Mouse (Mus musculus) right cerebral cortex, postnatal 4 days (tissue): ENCODE results near the gene Cdk2ap2.
A peak's percentile ranks its signal among the peaks of the same experiment; 100 is the strongest.

Experiments
- DNase-seq: peaks from one replicate; pipeline ENCODE4 v3.0.0-alpha.2; 2022

The Cdk2ap2 gene

GRCm38 (mm10) chr19:4094774-4095303 is 2.1 kb upstream of the Cdk2ap2 start:
- no peak for DNase-seq

GRCm38 (mm10) chr19:4095802-4096201 is 1.2 kb upstream of the Cdk2ap2 start:
- DNase-seq = no peak

GRCm38 (mm10) chr19:4097441-4097825 is 451 bp downstream of the Cdk2ap2 start:
- no peak for DNase-seq

DNA sequence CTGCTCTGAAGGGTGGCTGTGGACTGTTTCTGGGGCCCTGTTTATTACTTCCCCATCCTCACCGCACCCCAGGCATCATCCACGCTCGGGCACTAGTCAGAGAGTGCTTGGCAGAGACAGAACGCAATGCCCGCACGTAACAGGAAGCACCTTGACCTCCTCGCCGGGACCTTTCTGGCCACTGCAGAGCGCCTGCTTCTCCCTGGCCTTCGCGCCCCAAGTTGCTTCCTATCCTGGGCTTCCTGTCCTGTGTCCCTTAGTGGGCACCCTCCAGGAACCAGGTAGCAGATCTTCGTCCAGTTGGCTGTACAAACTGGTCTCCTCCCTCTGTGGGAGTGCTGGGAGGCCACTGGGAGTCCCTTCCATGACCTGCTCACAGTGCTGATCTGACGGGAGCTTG is 1.4 kb downstream of the Cdk2ap2 start:
- no peak for DNase-seq

DNA sequence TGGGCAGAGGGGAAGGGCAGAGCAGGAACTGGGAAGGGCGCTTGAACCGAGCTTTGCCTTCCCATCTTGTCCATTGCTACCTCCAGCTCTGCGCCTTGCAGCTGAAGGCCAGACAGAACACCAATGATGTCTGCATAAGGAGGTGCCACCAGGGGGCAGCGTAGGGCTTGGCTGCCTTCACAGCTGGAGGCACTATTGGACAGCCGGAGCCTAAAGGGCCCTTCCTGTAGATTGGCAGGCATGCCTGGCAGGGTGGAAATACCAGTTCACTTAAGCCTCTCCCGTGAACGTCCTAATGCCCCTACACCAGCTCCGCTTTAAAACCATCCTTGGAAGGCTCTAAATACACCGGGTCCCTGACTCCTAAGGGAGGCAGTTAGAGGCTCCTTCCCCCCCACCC is 2.1 kb downstream of the Cdk2ap2 start:
- peak; percentile 88 for DNase-seq

DNA sequence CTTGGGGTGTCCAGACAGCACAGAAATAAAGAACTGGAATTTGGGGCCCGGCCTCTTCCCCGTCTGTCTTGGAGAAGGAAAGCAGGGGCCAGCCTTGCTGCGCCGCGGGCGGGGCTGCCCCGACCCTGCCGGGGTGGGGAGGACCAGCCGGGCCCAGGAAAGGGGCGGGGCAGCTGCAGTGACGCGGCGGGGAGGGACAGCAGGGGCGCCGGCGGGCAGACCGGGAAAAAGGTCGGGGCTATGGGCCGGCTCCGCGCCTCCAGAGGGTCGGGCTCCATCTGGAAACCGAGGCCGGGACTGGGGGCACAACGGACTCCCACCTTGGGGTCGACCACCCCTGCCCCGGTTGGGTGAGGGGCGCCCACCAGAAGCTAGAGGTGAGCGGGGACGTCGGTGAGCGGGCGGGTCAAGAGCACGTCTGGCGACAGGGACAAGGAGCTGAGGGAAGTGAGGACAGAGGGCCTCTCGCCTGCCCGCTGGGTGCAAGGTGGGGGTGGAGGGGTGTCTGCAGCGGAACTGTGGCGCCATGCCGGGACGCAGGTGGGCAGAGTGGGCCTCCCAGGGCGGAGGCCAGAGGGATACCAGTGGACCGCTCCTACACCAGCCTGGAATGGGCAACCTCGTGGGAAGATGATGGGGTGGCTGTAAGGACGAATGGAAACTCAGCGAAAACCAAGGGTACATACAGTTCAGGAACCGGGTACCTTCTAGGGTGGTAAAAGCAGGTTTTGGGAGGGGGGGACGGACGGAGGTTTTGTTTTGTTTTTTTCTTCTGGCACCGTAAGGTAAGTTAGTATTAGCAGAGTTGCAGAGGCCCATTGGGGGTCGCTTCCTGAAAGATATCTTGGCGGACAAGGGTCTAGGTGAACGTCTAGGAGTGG is 3.1 kb downstream of the Cdk2ap2 start, which contains the start of gene Pitpnm1:
TSS of gene Pitpnm1 (plus strand) at position 162 of the 881 bp plus-strand sequence.
- peak; percentile 48 for DNase-seq

DNA sequence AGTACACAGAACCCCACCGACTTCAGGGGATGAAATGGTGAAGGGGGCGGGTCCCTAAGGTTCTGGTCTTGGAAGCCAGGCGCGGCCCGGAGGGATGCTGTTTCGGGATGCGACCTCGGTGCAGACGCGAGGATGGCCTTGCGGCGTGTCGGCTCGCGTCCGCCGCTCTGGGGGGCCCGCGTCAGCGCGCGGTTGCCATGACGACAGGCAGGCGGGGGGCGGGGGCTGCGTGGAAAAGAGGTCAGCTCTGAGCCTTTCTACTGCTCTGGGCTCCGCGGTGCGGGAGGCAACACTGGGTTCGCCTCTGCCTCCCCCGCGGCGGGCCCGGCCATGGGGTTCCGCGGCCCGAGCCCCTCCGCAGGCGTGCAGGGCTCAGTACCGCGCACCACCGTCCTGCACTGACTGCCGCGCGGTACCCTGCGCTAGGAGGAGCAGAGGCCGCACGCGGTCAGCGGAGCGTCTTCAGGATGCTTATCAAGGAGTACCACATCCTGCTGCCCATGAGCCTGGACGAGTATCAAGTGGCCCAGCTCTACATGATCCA is 3.8 kb downstream of the Cdk2ap2 start:
- peak; percentile 80 for DNase-seq

DNA sequence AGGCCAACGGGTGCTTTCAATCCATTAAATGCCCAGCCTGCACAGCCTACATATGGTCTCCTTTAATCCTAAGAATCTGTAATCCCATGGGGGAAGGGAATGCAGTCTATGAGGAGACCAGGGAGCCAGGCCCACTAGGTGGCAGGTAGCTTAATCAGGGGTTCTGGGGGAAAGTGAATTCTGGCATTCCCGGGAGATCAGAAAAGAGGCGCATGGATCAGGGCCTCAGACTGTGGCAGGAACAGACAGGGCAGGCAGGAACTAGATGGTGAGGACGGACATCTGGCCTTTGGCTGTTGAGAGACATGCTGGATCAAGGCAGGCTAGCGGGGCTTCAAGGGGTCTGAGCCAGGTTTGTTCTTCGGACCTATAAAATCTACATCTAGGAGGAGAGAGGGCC is 4.5 kb downstream of the Cdk2ap2 start:
- no peak for DNase-seq

DNA sequence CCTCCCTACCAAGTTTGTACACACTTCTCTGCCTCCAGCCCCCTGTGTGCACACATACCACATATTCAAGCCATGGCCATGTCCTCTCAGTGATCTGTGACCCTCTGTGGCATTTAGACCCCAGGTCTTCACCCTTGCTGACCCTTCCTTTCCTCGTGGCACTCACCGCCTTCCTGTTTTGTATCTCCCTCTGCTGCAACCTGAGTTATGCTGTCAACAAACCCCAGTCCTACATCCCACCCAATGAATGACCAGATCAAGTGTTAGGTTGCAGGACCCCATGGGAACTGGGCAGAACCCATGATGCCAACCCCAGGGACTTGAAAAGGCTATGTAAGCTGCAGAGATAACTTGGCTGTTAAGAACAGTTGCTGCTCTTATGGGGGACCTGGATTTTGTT is 5.1 kb downstream of the Cdk2ap2 start:
- DNase-seq = no peak

- no peak for DNase-seq
Measured at GRCm38 (mm10) chr19:4102626-4103025, 5.6 kb downstream of the Cdk2ap2 start.

- no peak for DNase-seq
Measured at GRCm38 (mm10) chr19:4103294-4103693, 6.3 kb downstream of the Cdk2ap2 start.

GRCm38 (mm10) chr19:4103792-4104191 is 6.8 kb downstream of the Cdk2ap2 start:
- DNase-seq = no peak

DNA sequence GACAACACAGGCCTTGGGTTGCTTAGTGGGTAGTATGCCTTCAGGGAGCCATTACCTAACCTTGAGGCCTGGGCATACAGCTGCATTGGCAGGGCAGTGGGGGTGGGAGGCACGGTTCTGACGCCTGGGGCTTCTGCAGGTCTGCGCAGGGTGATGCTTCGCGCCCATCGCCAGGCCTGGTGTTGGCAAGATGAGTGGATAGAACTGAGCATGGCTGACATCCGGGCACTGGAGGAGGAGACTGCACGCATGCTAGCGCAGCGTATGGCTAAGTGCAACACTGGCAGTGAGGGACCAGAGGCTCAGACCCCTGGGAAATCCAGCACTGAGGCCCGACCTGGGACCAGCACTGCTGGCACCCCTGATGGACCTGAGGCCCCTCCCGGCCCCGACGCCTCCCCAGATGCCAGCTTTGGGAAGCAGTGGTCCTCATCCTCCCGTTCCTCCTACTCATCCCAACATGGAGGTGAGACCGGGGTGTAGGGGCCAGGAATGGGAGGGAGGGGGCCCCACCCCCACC is 7.8 kb downstream of the Cdk2ap2 start:
- no peak for DNase-seq

GRCm38 (mm10) chr19:4106654-4107053 is 9.7 kb downstream of the Cdk2ap2 start:
- no peak for DNase-seq

- no peak for DNase-seq
Measured at GRCm38 (mm10) chr19:4108535-4108934, 11.6 kb downstream of the Cdk2ap2 start.

DNA sequence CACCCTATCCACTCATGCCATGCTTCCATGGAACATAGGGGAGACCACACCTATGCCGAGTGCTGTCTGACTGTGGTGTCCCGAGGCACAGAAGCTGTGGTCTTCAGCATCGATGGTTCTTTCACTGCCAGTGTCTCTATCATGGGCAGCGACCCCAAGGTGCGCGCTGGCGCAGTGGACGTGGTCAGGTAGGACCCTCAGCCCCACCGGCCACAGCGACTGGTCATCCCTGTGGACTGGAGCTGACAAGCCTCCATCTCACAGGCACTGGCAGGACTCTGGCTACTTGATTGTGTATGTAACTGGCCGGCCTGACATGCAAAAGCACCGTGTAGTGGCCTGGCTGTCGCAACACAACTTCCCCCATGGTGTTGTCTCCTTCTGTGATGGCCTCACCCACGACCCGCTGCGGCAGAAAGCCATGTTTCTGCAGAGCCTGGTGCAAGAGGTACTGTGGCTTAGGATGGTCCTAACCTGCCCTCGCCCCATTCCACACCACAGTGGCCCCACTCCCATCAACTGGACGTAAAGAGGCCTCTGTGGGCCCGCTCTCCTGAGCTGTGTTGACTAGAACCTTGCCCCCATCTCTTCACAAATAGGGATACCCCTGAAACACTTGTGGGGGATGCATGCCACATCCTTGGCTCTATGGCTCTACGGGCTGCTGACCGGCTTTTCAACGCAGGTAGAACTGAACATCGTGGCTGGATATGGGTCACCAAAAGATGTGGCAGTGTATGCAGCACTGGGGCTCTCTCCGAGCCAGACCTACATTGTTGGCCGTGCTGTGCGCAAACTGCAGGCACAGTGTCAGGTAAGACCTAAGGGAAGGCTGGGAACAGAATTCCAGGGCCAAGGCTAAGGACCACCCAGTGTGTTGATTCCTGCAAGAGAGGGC is 15.3 kb downstream of the Cdk2ap2 start:
- no peak for DNase-seq

DNA sequence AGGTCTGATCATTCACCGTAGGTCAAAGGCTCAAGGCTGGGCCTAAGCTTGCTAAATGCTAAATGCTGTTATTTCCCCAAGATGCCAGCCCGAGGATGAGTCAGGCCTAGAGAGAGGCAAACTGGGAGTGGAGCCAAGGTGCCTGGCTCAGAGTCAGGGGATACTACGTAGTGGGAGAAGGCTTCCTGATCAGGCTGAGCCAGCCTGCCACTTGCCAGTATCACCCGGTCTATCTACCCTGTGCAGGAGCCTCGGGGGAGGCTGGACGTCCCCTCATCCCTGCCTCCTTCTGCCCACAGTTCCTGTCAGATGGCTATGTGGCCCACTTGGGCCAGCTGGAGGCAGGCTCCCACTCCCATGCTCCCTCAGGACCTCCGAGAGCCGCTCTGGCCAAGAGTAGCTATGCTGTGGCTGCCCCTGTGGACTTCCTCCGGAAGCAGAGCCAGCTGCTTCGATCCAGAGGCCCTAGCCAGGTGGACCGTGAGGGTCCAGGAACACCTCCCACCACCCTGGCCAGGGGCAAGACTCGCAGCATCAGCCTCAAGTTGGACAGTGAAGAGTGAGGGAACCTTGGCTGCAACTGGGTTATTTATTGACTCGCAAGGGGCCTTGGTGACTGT is 16.3 kb downstream of the Cdk2ap2 start:
- peak; percentile 65 for DNase-seq

DNA sequence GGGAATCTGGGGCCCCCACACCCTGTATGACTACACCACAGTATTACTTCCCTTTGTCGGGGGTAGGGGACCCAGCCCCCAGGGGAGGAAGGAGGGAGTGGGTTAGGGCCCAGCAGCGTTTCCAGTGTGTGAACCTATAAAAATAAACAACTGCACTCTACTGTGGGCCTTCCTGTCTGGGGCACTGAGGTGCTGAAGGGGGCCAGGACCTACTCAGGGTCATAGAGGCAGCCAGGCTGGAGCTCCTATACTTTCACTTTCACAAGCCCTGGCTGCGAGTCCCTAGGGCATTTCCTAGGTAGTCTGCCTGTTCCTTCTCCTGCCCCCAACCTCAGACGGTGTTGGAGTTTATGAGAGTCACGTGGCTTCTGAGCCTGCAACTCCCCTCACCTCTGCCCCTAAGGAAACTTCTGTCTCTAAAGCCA is 16.8 kb downstream of the Cdk2ap2 start:
- DNase-seq = no peak

GRCm38 (mm10) chr19:4114551-4114950 is 17.6 kb downstream of the Cdk2ap2 start:
- DNase-seq = no peak

DNA sequence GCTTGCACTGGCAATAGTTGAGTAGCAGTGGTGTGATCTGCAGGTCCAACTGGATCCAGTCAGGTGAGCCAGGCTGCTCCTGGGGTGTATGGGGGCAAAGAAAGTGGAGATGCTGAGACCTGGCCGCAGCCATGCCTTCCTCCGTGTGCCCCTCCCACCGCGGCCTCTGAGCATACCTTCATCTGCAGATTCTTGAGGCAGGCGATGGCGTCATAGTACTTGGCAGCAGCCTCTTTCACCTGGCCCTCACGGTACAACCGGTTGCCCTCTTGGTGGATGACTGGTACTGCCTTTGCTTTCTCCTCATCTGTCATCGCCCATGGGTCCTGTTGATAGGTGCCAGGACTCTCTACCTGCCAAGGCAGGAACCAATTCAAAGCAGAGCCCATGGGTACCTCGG is 18.2 kb downstream of the Cdk2ap2 start:
- no peak for DNase-seq

DNA sequence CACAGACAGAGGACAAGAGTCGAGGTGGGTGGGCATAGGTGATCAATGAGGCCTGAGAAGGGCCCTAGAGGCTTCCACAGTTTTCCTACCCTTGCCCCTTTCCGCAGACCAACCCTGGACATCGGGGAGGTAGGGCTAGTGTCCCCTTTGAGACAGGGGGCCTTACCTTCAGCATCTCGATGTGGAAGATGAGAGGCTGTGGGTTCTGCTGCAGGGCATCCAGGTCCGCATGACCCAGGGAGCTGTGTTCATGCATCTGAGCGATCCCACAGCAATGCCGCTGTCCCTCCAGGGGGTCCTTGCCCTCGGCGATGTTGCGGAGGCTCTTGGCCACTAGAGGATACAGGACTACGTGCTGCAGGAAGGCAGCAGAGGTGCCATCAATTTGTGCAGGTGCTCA is 18.8 kb downstream of the Cdk2ap2 start:
- no peak for DNase-seq

DNA sequence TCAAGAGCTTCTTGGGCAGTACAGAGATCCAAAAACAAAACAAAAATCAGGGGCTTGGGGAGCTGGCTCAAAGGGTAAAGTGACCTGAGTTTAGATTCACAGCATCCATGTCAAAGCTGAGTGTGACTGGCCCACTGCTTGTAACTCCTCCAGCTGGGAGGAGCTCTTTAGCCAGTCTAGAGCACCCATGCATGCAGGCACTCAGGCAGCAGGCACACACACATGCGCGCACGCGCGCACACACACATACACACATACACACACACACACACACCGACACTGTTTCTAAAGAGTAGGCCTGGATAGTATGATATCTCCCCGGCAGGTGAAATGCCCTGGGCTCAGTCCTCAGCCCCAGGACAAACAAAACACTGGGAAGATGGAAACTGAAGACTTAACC is 20.0 kb downstream of the Cdk2ap2 start:
- no peak for DNase-seq

GRCm38 (mm10) chr19:4118350-4118749 is 21.4 kb downstream of the Cdk2ap2 start:
- DNase-seq = no peak
